7 mouse cellular contexts compared by ENCODE assay signal in the genomic region with DNA sequence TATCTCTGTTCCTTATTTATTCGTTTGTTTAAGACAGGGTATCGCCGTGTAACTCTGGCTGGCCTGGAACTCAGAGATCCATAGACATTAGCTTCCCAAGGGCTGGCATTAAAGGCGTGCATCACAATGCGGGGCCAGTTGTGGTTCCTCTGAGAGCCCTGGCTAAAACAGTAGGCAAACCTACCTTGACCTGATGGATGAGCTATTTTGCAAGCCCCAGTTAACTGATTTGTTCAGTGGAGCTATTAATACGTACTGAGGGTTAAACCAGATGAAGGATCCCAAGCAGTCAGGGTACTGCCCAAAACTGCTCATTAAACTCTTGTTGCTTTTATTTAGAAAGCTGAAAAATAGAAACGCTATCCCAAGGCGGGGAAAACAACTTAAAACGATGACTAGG. TPM values are rescaled to one million over a fixed set of nuclear protein-coding genes. Genes with fewer than 3 reads are reported as not detected.
DNase-seq lines count a peak whose midpoint lies in the region; ATAC-seq and TF ChIP-seq lines count a peak whose summit lies in the region.

No protein-coding gene starts in this region.

- H3K4me3 ChIP-seq in lung, embryonic 16.5 days (ENCODE audit: low read length) = peak overlapping the region; percentile 91
- H3K4me3 ChIP-seq in erythroblast, embryonic 14.5 days (replicated peaks) = peak overlapping the region; percentile 78
- peak overlapping the region; percentile 90 for H3K4me3 ChIP-seq in intestine, postnatal 0 days (ENCODE audit: low read depth, low read length)
- peak overlapping the region; percentile 62 for H3K4me3 ChIP-seq in small intestine, adult 2 months (ENCODE audit: low read depth, low read length)

- WGBS in lung, embryonic 16.5 days = 32% methylated on average over 9 of the region's 9 CpGs
- WGBS in intestine, postnatal 0 days = 29% methylated on average over 9 of the region's 9 CpGs
- WGBS in small intestine, adult 2 months = 30% methylated on average over 9 of the region's 9 CpGs

- H3K4me2 ChIP-seq in lung, embryonic 16.5 days (ENCODE audit: low read depth, low read length) = peak overlapping the region; percentile 58
- peak overlapping the region; percentile 62 for H3K4me2 ChIP-seq in intestine, postnatal 0 days (replicated peaks; ENCODE audit: low read depth)

- peak; percentile 9; the same call in 1 of the 2 replicates for ATAC-seq in lung, embryonic 16.5 days (ENCODE audit: low read depth)
- ATAC-seq in intestine, postnatal 0 days = no peak

- no peaks in the 10 kb centered on the region for H3K9me3 ChIP-seq in lung, embryonic 16.5 days (ENCODE audit: control insufficient read depth, low read length)
- H3K9me3 ChIP-seq in erythroblast, embryonic 14.5 days (ENCODE audit: control insufficient read depth, low read length) = no peaks in the 10 kb centered on the region
- no peaks in the 10 kb centered on the region for H3K9me3 ChIP-seq in intestine, postnatal 0 days (ENCODE audit: control insufficient read depth)

- no peak for TF ChIP-seq POLR2A in small intestine, adult 2 months (IDR thresholded peaks at IDR 0.05; ENCODE audit: low read depth, low read length)

- no peak for TF ChIP-seq CTCF in intestine, postnatal 0 days (IDR thresholded peaks at IDR 0.05; ENCODE audit: low read depth)
- TF ChIP-seq CTCF in small intestine, adult 2 months (IDR thresholded peaks at IDR 0.05; ENCODE audit: extremely low read depth, insufficient read length, insufficient replicate concordance, low read depth, low read length) = no peak

- no peaks in the 10 kb centered on the region for H3K27me3 ChIP-seq in lung, embryonic 16.5 days (ENCODE audit: control insufficient read depth, insufficient read depth, low read depth, low read length)
- H3K27me3 ChIP-seq in erythroblast, embryonic 14.5 days (ENCODE audit: control insufficient read depth) = no peaks in the 10 kb centered on the region
- no peaks in the 10 kb centered on the region for H3K27me3 ChIP-seq in intestine, postnatal 0 days (replicated peaks; ENCODE audit: control insufficient read depth, insufficient read depth, low read length)
- no peaks in the 10 kb centered on the region for H3K27me3 ChIP-seq in small intestine, adult 2 months (ENCODE audit: control insufficient read depth, insufficient read depth, low read length)

- H3K4me1 ChIP-seq in lung, embryonic 16.5 days (replicated peaks; ENCODE audit: control insufficient read depth, insufficient read depth, low read length) = peaks cover 16% of the 10 kb centered on the region
- H3K4me1 ChIP-seq in erythroblast, embryonic 14.5 days (ENCODE audit: control insufficient read depth) = peaks cover 42% of the 10 kb centered on the region
- H3K4me1 ChIP-seq in intestine, postnatal 0 days (replicated peaks; ENCODE audit: control insufficient read depth, insufficient read depth, low read length) = peaks cover 6% of the 10 kb centered on the region; the same call in 1 of the 2 replicates
- peaks cover 2% of the 10 kb centered on the region; the same call in 1 of the 2 replicates for H3K4me1 ChIP-seq in small intestine, adult 2 months (ENCODE audit: control insufficient read depth, insufficient read depth, insufficient read length, low read length)

- H3K9ac ChIP-seq in lung, embryonic 16.5 days (ENCODE audit: low read length) = peak overlapping the region; percentile 75
- peak overlapping the region; percentile 90 for H3K9ac ChIP-seq in intestine, postnatal 0 days (ENCODE audit: low read depth, low read length)

- no peak for DNase-seq in lung, postnatal 14 days
- DNase-seq in urinary bladder, postnatal 36 days (ENCODE audit: low spot score in 2 of 2) = no peak
- DNase-seq in MN1 (ENCODE audit: low spot score) = no peak

- peak overlapping the region; percentile 90 for H3K27ac ChIP-seq in lung, embryonic 16.5 days (ENCODE audit: low read length)
- H3K27ac ChIP-seq in intestine, postnatal 0 days (ENCODE audit: low read depth, low read length) = peak overlapping the region; percentile 37
- peak overlapping the region; percentile 73 for H3K27ac ChIP-seq in small intestine, adult 2 months (ENCODE audit: insufficient read depth, low read depth, low read length)

- H3K36me3 ChIP-seq in lung, embryonic 16.5 days (ENCODE audit: control insufficient read depth, insufficient read depth, low read length) = peaks cover 4% of the 10 kb centered on the region; the same call in 1 of the 2 replicates
- H3K36me3 ChIP-seq in erythroblast, embryonic 14.5 days (ENCODE audit: control insufficient read depth) = peaks cover 25% of the 10 kb centered on the region
- H3K36me3 ChIP-seq in intestine, postnatal 0 days (ENCODE audit: control insufficient read depth, insufficient read depth) = peaks cover 11% of the 10 kb centered on the region; the same call in 1 of the 2 replicates
- peaks cover 10% of the 10 kb centered on the region for H3K36me3 ChIP-seq in small intestine, adult 2 months (ENCODE audit: control insufficient read depth, insufficient read depth, low read length)

RNA-seq across cellular contexts. Expression of a gene that starts 0.6 kb away (rescaled TPM):
- polyA plus RNA-seq in lung, embryonic 16.5 days (2015; fragmentation: Nextera tagmentation; extraction: Ambion mirVana) = 230 and 231 TPM in 2 replicates
- 2.9 and 4.1 TPM in 2 replicates for polyA plus RNA-seq in erythroblast, embryonic 14.5 days (2012)
- polyA plus RNA-seq in intestine, postnatal 0 days (2015; fragmentation: Nextera tagmentation; extraction: Ambion mirVana) = 105 and 111 TPM in 2 replicates
- polyA plus RNA-seq in small intestine, adult 2 months (2012; rRNA removed) = 16.3 and 22.9 TPM in 2 replicates

RNA-seq across cellular contexts. Expression of a gene that starts 15.8 kb away (rescaled TPM):
- polyA plus RNA-seq in lung, embryonic 16.5 days (2015; fragmentation: Nextera tagmentation; extraction: Ambion mirVana) = 17.8 and 19.2 TPM in 2 replicates
- 5.6 and 8.3 TPM in 2 replicates for polyA plus RNA-seq in erythroblast, embryonic 14.5 days (2012)
- 22.2 and 24.7 TPM in 2 replicates for polyA plus RNA-seq in intestine, postnatal 0 days (2015; fragmentation: Nextera tagmentation; extraction: Ambion mirVana)
- polyA plus RNA-seq in small intestine, adult 2 months (2012; rRNA removed) = 83.5 and 110 TPM in 2 replicates

RNA-seq across cellular contexts. Expression of a gene that starts 31.2 kb away (rescaled TPM):
- polyA plus RNA-seq in lung, embryonic 16.5 days (2015; fragmentation: Nextera tagmentation; extraction: Ambion mirVana) = 125 and 138 TPM in 2 replicates
- polyA plus RNA-seq in erythroblast, embryonic 14.5 days (2012) = 1.2 and 2.1 TPM in 2 replicates
- polyA plus RNA-seq in intestine, postnatal 0 days (2015; fragmentation: Nextera tagmentation; extraction: Ambion mirVana) = 194 and 204 TPM in 2 replicates
- 55.3 and 57.4 TPM in 2 replicates for polyA plus RNA-seq in small intestine, adult 2 months (2012; rRNA removed)

RNA-seq across cellular contexts. Expression of a gene that starts 35.5 kb away (rescaled TPM):
- polyA plus RNA-seq in lung, embryonic 16.5 days (2015; fragmentation: Nextera tagmentation; extraction: Ambion mirVana) = 15.2 and 16.9 TPM in 2 replicates
- polyA plus RNA-seq in erythroblast, embryonic 14.5 days (2012) = 0.11 and 0.13 TPM in 2 replicates
- polyA plus RNA-seq in intestine, postnatal 0 days (2015; fragmentation: Nextera tagmentation; extraction: Ambion mirVana) = 14.7 and 16.9 TPM in 2 replicates
- 4.9 and 6.7 TPM in 2 replicates for polyA plus RNA-seq in small intestine, adult 2 months (2012; rRNA removed)

Comparison
In these comparisons a context has a peak if more than half of its experiments do, and no peak if none do; other contexts are left out.
1. H3K27ac ChIP-seq: peak in every context shown above with its lines; median percentile 90 in lung, embryonic 16.5 days; 73 in small intestine, adult 2 months; 37 in intestine, postnatal 0 days.
2. RNA of a gene that starts 31.2 kb away (polyA plus RNA-seq): 194 to 204 TPM in intestine, postnatal 0 days, 125 to 138 TPM in lung, embryonic 16.5 days and 55.3 to 57.4 TPM in small intestine, adult 2 months; 1.2 to 2.1 TPM in erythroblast, embryonic 14.5 days; every median in the first group is over 10 times any median in the second.
3. Peak in every context shown above with its lines, with median percentiles within 50 percentile points of each other: H3K4me3 ChIP-seq.